Mouse (Mus musculus): ENCODE measurements around the gene Hrk. TPM values are rescaled to one million over a fixed set of nuclear protein-coding genes. Genes with fewer than 3 reads are reported as not detected.

Gene Hrk
- 0.03 TPM in 2 replicates for polyA plus RNA-seq (2016; fragmentation: Nextera tagmentation; extraction: Ambion mirVana)

- H3K9me3 ChIP-seq (replicated peaks), result no peaks in the 10 kb centered on the region
- H3K4me1 ChIP-seq, result peaks cover 7% of the 10 kb centered on the region
- 75% methylated on average over 12 of the region's 12 CpGs for WGBS
- H3K36me3 ChIP-seq, result no peaks in the 10 kb centered on the region
- DNase-seq (ENCODE audit: low spot score), result no peak
- peaks cover 98% of the 10 kb centered on the region for H3K27me3 ChIP-seq (ENCODE audit: low read depth, poor library complexity, severe bottlenecking)
- no peak within 1 kb of the TSS for H3K4me3 ChIP-seq
- H3K27ac ChIP-seq, result no peak within 1 kb of the TSS
These were observed at the start of gene Hrk for GRCm38 (mm10) chr5:118164581-118164980. Hrk (plus strand) TSS chr5:118164648.

GRCm38 (mm10) chr5:118118351-118118750, 46.1 kb upstream of the Hrk start:
- H3K27ac ChIP-seq, result no peak overlapping the region
- 88% methylated on average over 3 of the region's 3 CpGs for WGBS
- H3K4me1 ChIP-seq, result peaks cover 8% of the 10 kb centered on the region; the same call in 1 of the 2 replicates
- no peak for DNase-seq (ENCODE audit: low spot score)
- H3K4me3 ChIP-seq, result no peak overlapping the region
- H3K36me3 ChIP-seq, result peaks cover 69% of the 10 kb centered on the region
- no peaks in the 10 kb centered on the region for H3K27me3 ChIP-seq (ENCODE audit: low read depth, poor library complexity, severe bottlenecking)
- no peaks in the 10 kb centered on the region for H3K9me3 ChIP-seq (replicated peaks)

- Histone ChIP-seq H3K27ac (no peak overlapping the region), H3K36me3 (peaks cover 70% of the 10 kb centered on the region), H3K27me3 (ENCODE audit: low read depth, poor library complexity, severe bottlenecking) (no peaks in the 10 kb centered on the region), H3K4me1 (peaks cover 11% of the 10 kb centered on the region; the same call in 1 of the 2 replicates), H3K4me3 (no peak overlapping the region), H3K9me3 (replicated peaks) (no peaks in the 10 kb centered on the region)
- WGBS, result 94% methylated on average over 5 of the region's 5 CpGs
- DNase-seq (ENCODE audit: low spot score), result no peak
These were observed 45.5 kb upstream of the Hrk start for GRCm38 (mm10) chr5:118118922-118119321.

GRCm38 (mm10) chr5:118120670-118121069, 43.8 kb upstream of the Hrk start:
- Histone ChIP-seq H3K36me3 (peaks cover 72% of the 10 kb centered on the region), H3K4me1 (peaks cover 11% of the 10 kb centered on the region; the same call in 1 of the 2 replicates), H3K27me3 (ENCODE audit: low read depth, poor library complexity, severe bottlenecking) (no peaks in the 10 kb centered on the region), H3K9me3 (replicated peaks) (no peaks in the 10 kb centered on the region), H3K27ac (no peak overlapping the region), H3K4me3 (no peak overlapping the region)
- WGBS, result 57% methylated on average over 2 of the region's 2 CpGs
- DNase-seq (ENCODE audit: low spot score), result no peak

- no peak overlapping the region for H3K27ac ChIP-seq
- DNase-seq (ENCODE audit: low spot score), result no peak
- no peaks in the 10 kb centered on the region for H3K27me3 ChIP-seq (ENCODE audit: low read depth, poor library complexity, severe bottlenecking)
- H3K36me3 ChIP-seq, result peaks cover 78% of the 10 kb centered on the region
- peaks cover 9% of the 10 kb centered on the region; the same call in 1 of the 2 replicates for H3K4me1 ChIP-seq
- no peaks in the 10 kb centered on the region for H3K9me3 ChIP-seq (replicated peaks)
- no peak overlapping the region for H3K4me3 ChIP-seq
- 93% methylated on average over 4 of the region's 4 CpGs for WGBS
These were observed 42.5 kb upstream of the Hrk start for GRCm38 (mm10) chr5:118121928-118122327.

- peaks cover 9% of the 10 kb centered on the region; the same call in 1 of the 2 replicates for H3K4me1 ChIP-seq
- no peak overlapping the region for H3K4me3 ChIP-seq
- H3K9me3 ChIP-seq (replicated peaks), result no peaks in the 10 kb centered on the region
- WGBS, result 53% methylated on average over 10 of the region's 10 CpGs
- no peak for DNase-seq (ENCODE audit: low spot score)
- H3K27me3 ChIP-seq (ENCODE audit: low read depth, poor library complexity, severe bottlenecking), result no peaks in the 10 kb centered on the region
- no peak overlapping the region for H3K27ac ChIP-seq
- H3K36me3 ChIP-seq, result peaks cover 87% of the 10 kb centered on the region
These were observed 41.4 kb upstream of the Hrk start for GRCm38 (mm10) chr5:118123096-118123495.

GRCm38 (mm10) chr5:118126671-118127070, 37.8 kb upstream of the Hrk start:
- WGBS, result 91% methylated on average over 4 of the region's 4 CpGs
- H3K4me3 ChIP-seq, result no peak overlapping the region
- DNase-seq (ENCODE audit: low spot score), result no peak
- peaks cover 74% of the 10 kb centered on the region for H3K36me3 ChIP-seq
- H3K9me3 ChIP-seq (replicated peaks), result no peaks in the 10 kb centered on the region
- H3K27ac ChIP-seq, result no peak overlapping the region
- peaks cover 9% of the 10 kb centered on the region; the same call in 1 of the 2 replicates for H3K4me1 ChIP-seq
- H3K27me3 ChIP-seq (ENCODE audit: low read depth, poor library complexity, severe bottlenecking), result no peaks in the 10 kb centered on the region

- peaks cover 75% of the 10 kb centered on the region for H3K36me3 ChIP-seq
- H3K27ac ChIP-seq, result no peak overlapping the region
- WGBS, result 73% methylated on average over 6 of the region's 6 CpGs
- no peak overlapping the region for H3K4me3 ChIP-seq
- no peaks in the 10 kb centered on the region for H3K9me3 ChIP-seq (replicated peaks)
- no peaks in the 10 kb centered on the region for H3K27me3 ChIP-seq (ENCODE audit: low read depth, poor library complexity, severe bottlenecking)
- peaks cover 9% of the 10 kb centered on the region; the same call in 1 of the 2 replicates for H3K4me1 ChIP-seq
- DNase-seq (ENCODE audit: low spot score), result no peak
These were observed 36.2 kb upstream of the Hrk start for GRCm38 (mm10) chr5:118128208-118128607.

GRCm38 (mm10) chr5:118128651-118129050, 35.8 kb upstream of the Hrk start:
- Histone ChIP-seq H3K4me3 (no peak overlapping the region), H3K4me1 (0 out of 2 replicates have a peak, but pooled peaks cover 6% of the 10 kb centered on the region), H3K9me3 (replicated peaks) (no peaks in the 10 kb centered on the region), H3K27me3 (ENCODE audit: low read depth, poor library complexity, severe bottlenecking) (no peaks in the 10 kb centered on the region), H3K27ac (no peak overlapping the region), H3K36me3 (peaks cover 72% of the 10 kb centered on the region)
- DNase-seq (ENCODE audit: low spot score), result no peak
- WGBS, result 81% methylated on average over 9 of the region's 9 CpGs

GRCm38 (mm10) chr5:118136391-118136790, 28.1 kb upstream of the Hrk start:
- no peak overlapping the region for H3K27ac ChIP-seq

GRCm38 (mm10) chr5:118139630-118140029, 24.8 kb upstream of the Hrk start:
- H3K4me1 ChIP-seq, result peaks cover 12% of the 10 kb centered on the region; the same call in 1 of the 2 replicates
- peaks cover 80% of the 10 kb centered on the region for H3K36me3 ChIP-seq
- WGBS, result 94% methylated on average over 8 of the region's 8 CpGs

More at GRCm38 (mm10) chr5:118136391-118136790, 28.1 kb upstream of the Hrk start:
- peaks cover 12% of the 10 kb centered on the region; the same call in 1 of the 2 replicates for H3K4me1 ChIP-seq
- no peak overlapping the region for H3K4me3 ChIP-seq
- no peaks in the 10 kb centered on the region for H3K27me3 ChIP-seq (ENCODE audit: low read depth, poor library complexity, severe bottlenecking)
- H3K36me3 ChIP-seq, result peaks cover 81% of the 10 kb centered on the region
- no peak for DNase-seq (ENCODE audit: low spot score)
- no peaks in the 10 kb centered on the region for H3K9me3 ChIP-seq (replicated peaks)
- 84% methylated on average over 5 of the region's 5 CpGs for WGBS

GRCm38 (mm10) chr5:118142471-118142870, 22.0 kb upstream of the Hrk start:
- H3K9me3 ChIP-seq (replicated peaks), result no peaks in the 10 kb centered on the region
- 0 out of 2 replicates have a peak, but pooled peaks cover 3% of the 10 kb centered on the region for H3K4me1 ChIP-seq
- peaks cover 65% of the 10 kb centered on the region for H3K36me3 ChIP-seq
- DNase-seq (ENCODE audit: low spot score), result no peak
- 85% methylated on average over 8 of the region's 8 CpGs for WGBS
- no peak overlapping the region for H3K4me3 ChIP-seq
- H3K27me3 ChIP-seq (ENCODE audit: low read depth, poor library complexity, severe bottlenecking), result no peaks in the 10 kb centered on the region
- no peak overlapping the region for H3K27ac ChIP-seq

More at GRCm38 (mm10) chr5:118139630-118140029, 24.8 kb upstream of the Hrk start:
- Histone ChIP-seq H3K4me3 (no peak overlapping the region), H3K9me3 (replicated peaks) (no peaks in the 10 kb centered on the region), H3K27ac (no peak overlapping the region), H3K27me3 (ENCODE audit: low read depth, poor library complexity, severe bottlenecking) (no peaks in the 10 kb centered on the region)
- DNase-seq (ENCODE audit: low spot score), result no peak

GRCm38 (mm10) chr5:118143211-118144026, 21.0 kb upstream of the Hrk start:
- Histone ChIP-seq H3K36me3 (peaks cover 60% of the 10 kb centered on the region), H3K4me3 (no peak overlapping the region)
- WGBS, result 88% methylated on average over 12 of the region's 12 CpGs

More at GRCm38 (mm10) chr5:118143211-118144026, 21.0 kb upstream of the Hrk start:
- Histone ChIP-seq H3K9me3 (replicated peaks) (no peaks in the 10 kb centered on the region), H3K27ac (no peak overlapping the region), H3K4me1 (0 out of 2 replicates have a peak, but pooled peaks cover 3% of the 10 kb centered on the region), H3K27me3 (ENCODE audit: low read depth, poor library complexity, severe bottlenecking) (no peaks in the 10 kb centered on the region)
- no peak for DNase-seq (ENCODE audit: low spot score)
